Mouse (Mus musculus): ENCODE results near the gene Gm9821. TPM values are rescaled to one million over a fixed set of nuclear protein-coding genes. Genes with fewer than 3 reads are reported as not detected.

Gm9821 gene
- not detected for polyA plus RNA-seq (2014; fragmentation: Illumina TruSeq; extraction: RNeasy Lipid Tissue Mini Kit (QIAGEN cat#74804); ENCODE audit: low read depth, low replicate concordance)

DNA sequence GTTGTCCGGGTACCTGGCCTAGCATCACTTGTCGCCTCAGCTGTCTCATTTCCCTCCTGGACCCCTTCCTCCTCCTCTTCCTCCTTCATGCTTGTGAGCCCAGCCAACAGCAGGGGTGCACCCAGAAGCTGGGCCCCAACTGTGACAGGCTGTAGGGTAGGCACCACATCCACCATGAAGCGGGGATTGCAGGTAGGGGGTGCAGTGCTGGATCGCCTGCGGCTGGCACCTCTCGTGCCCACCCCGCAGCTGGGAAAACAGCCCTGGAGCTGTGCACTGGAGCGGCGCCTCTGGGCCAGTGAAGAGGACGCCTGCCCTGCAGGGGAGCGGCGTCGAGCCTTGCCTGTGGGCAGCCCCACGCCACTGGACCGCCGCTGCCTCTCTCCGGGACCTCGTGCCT, at the start of gene Gm9821:
TSS of gene Gm9821 (plus strand) at position 221 of the 400 bp plus-strand sequence.

DNA sequence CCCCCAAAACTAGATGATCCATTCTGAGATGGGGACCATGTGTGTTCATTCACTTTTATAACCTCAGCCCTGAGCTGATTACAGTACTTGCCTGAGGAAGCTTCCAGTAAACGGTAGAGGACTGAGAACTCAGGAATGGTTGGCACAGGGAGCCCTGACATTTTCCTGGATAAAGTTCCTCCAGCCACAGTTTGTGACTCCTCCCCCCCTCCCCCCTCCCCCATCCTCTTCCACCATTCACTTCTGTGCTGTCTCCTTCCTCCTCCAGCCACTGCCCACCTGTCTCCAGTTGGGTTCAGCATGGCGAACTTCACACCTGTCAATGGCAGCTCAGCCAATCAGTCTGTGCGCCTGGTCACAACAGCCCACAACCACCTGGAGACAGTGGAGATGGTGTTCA, 18.6 kb upstream of the Gm9821 start, which contains the start of gene Chrm4:
TSS of gene Chrm4 (plus strand) at position 301 of the 400 bp plus-strand sequence.

DNA sequence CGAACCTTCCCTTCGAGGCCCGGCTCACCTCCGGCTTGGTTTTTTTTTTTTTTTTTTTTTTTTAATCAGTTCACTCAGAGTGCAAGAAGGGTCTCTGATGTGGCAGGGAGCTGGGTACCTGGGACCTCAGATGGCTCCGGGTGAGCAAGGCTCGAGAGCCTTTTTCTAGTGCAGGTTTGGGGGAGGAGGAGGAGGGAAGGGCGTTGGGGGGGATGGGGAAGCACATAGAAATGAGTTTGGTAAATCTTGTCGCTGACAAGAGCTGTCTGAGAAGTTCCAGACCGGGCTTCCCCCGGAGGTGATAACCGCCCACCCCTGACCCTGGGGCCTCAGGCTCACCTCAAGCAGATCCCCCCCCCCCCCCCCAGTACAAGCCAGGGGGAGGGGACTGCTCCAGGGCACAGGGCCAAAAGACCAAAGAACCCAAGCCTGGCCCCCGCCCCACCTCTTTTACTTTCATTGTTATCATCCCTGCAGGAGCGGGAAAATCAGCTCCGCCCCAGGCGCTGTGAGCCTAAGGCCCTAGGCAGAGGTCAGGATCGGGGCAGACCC, 13.3 kb upstream of the Gm9821 start, which contains the start of gene Mdk:
TSS of gene Mdk (minus strand) at position 138 of the 552 bp plus-strand sequence.

DNA sequence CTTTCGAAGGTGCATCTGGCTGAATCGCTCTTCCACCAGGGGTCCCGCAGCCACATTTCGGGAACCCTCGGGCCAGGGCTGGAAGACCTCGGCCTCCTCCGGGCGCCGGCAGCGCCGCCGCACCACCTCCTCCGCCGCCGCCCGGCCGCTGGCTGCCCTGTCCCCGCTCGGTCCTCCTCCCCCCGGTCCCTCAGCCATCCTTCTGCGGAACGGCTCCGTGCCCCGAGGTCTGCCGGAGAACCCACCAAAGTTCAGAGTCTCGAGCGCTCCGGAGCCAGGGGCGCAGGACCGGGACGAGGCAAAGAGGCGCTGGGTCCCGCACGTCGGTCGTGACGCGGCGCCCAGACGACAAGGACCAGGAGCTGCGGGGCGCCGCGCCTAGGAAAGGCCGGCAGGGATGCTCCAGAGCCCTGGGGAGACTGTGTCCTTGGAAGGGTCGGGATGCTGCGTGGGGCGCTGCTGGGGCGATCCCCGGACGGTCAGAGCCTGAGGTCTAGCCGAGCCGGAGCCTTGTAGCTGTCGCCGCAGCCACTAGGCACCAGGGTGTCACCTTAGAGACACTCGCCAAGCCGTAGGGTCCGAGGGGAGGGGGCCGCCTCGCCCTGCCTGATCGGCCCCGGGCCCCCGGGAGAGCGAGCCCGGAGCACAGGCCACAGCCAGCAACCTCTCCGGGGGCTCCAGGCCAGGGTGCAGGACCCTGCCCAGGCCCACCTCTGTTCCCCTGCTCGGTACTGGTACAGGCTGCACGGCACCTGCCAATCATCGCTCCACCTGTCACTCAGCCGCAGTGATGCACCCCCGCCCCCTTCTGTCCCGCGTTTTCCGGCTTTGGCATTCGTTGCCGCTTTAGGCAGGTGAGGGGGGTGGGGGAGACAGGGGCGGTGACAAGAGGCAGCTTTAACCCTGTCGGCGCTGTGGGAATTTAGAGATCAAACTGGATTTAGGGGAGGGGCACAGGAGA, 30.4 kb downstream of the Gm9821 start, which contains the start of gene Dgkz:
TSS of gene Dgkz (minus strand) at position 284 of the 961 bp plus-strand sequence.

Other genes starting within 250 kb of the Gm9821 start
- 14.1 TPM for gene Atg13, start 235.1 kb upstream of the Gm9821 start, polyA plus RNA-seq (2014; fragmentation: Illumina TruSeq; extraction: RNeasy Lipid Tissue Mini Kit (QIAGEN cat#74804); ENCODE audit: low read depth, low replicate concordance)
- 18.5 TPM for gene Harbi1, start 234.9 kb upstream of the Gm9821 start, polyA plus RNA-seq (2014; fragmentation: Illumina TruSeq; extraction: RNeasy Lipid Tissue Mini Kit (QIAGEN cat#74804); ENCODE audit: low read depth, low replicate concordance)
- gene Ambra1, start 215.6 kb upstream of the Gm9821 start, polyA plus RNA-seq (2014; fragmentation: Illumina TruSeq; extraction: RNeasy Lipid Tissue Mini Kit (QIAGEN cat#74804); ENCODE audit: low read depth, low replicate concordance): 4.4 TPM
- not detected for gene Chrm4, start 18.5 kb upstream of the Gm9821 start, polyA plus RNA-seq (2014; fragmentation: Illumina TruSeq; extraction: RNeasy Lipid Tissue Mini Kit (QIAGEN cat#74804); ENCODE audit: low read depth, low replicate concordance)
- gene Mdk, start 13.4 kb upstream of the Gm9821 start, polyA plus RNA-seq (2014; fragmentation: Illumina TruSeq; extraction: RNeasy Lipid Tissue Mini Kit (QIAGEN cat#74804); ENCODE audit: low read depth, low replicate concordance): 1.8 TPM
- gene Dgkz, start 30.2 kb downstream of the Gm9821 start, polyA plus RNA-seq (2014; fragmentation: Illumina TruSeq; extraction: RNeasy Lipid Tissue Mini Kit (QIAGEN cat#74804); ENCODE audit: low read depth, low replicate concordance): 0.93 TPM
- gene Creb3l1, start 78.8 kb downstream of the Gm9821 start, polyA plus RNA-seq (2014; fragmentation: Illumina TruSeq; extraction: RNeasy Lipid Tissue Mini Kit (QIAGEN cat#74804); ENCODE audit: low read depth, low replicate concordance): 5.8 TPM
- gene Phf21a, start 147.4 kb downstream of the Gm9821 start, polyA plus RNA-seq (2014; fragmentation: Illumina TruSeq; extraction: RNeasy Lipid Tissue Mini Kit (QIAGEN cat#74804); ENCODE audit: low read depth, low replicate concordance): 38.3 TPM